Mouse (Mus musculus): ENCODE data around the gene Gjc2.

Gjc2 gene

GRCm38 (mm10) chr11:59182864-59183331 lies at the start of gene Gjc2:
TSS of gene Gjc2 (minus strand) at chr11:59183213.
- ChIA-PET CTCF (interaction anchor here in 3 of 4 experiments (0.8 to 2.9 kb wide), 8 partner anchors 8 to 190 kb away, joined by 3 to 25 read pairs (median 6); no protein-coding TSS in a partner anchor), POLR2A (interaction anchor here in 3 of 4 experiments (1.0 to 1.8 kb wide), 6 partner anchors 8 to 84 kb away, joined by 3 to 8 read pairs (median 5); no protein-coding TSS in a partner anchor)

- ChIA-PET CTCF (interaction anchor here in 3 of 4 experiments (0.6 to 4.0 kb wide), 14 partner anchors 14 to 251 kb away, joined by 3 to 43 read pairs (median 4); partner anchors contain the start of gene Wnt3a (in 1 of the 3)), POLR2A (interaction anchor here in 3 of 4 experiments (0.6 to 1.6 kb wide), 7 partner anchors 8 to 219 kb away, joined by 3 to 7 read pairs (median 4); no protein-coding TSS in a partner anchor)
Observed at GRCm38 (mm10) chr11:59232797-59233196, 49.8 kb upstream of the Gjc2 start.

GRCm38 (mm10) chr11:59230144-59230760 lies 47.2 kb upstream of the Gjc2 start:
- ChIA-PET CTCF (interaction anchor here (0.6 to 4.0 kb wide), 40 partner anchors 9 to 253 kb away, joined by 3 to 44 read pairs (median 4); partner anchors contain the start of genes Wnt3a (in 2 of the 4), Wnt9a (in 2 of the 4) and Mrpl55 (in 1 of the 4)), POLR2A (interaction anchor here in 3 of 4 experiments (0.6 to 1.8 kb wide), 16 partner anchors 8 to 276 kb away, joined by 3 to 8 read pairs (median 3); partner anchors contain the start of genes Hist3h2a (in 1 of the 3), Trim17 (in 1 of the 3) and Wnt3a (in 1 of the 3))

- ChIA-PET CTCF (interaction anchor here in 3 of 4 experiments (0.6 to 0.9 kb wide), 3 partner anchors 9 to 567 kb away, joined by 3 read pairs; no protein-coding TSS in a partner anchor), POLR2A (interaction anchor here in 3 of 4 experiments (0.6 to 12.6 kb wide), 23 partner anchors 9 to 566 kb away, joined by 3 to 233 read pairs (median 5); partner anchors contain the start of genes 2310033P09Rik (in 3 of the 3), Mrpl55 (in 2 of the 3), Iba57 (in 1 of the 3) and Wnt3a (in 1 of the 3))
Observed at GRCm38 (mm10) chr11:59228122-59228953, 45.3 kb upstream of the Gjc2 start, which contains the start of gene Arf1. TSS of gene Arf1 (minus strand) at chr11:59228270.

GRCm38 (mm10) chr11:59227604-59228121 lies 44.6 kb upstream of the Gjc2 start:
- POLR2A ChIA-PET, result interaction anchor here (0.5 to 12.6 kb wide), 25 partner anchors 9 to 566 kb away, joined by 3 to 233 read pairs (median 4); partner anchors contain the start of genes 2310033P09Rik (in 3 of the 4), Mrpl55 (in 2 of the 4), Iba57 (in 1 of the 4) and Wnt3a (in 1 of the 4)
- CTCF ChIA-PET, result interaction anchor here in 2 of 4 experiments (0.6 to 0.9 kb wide), 2 partner anchors 9 to 24 kb away, joined by 3 read pairs; no protein-coding TSS in a partner anchor

GRCm38 (mm10) chr11:59226787-59227603 lies 44.0 kb upstream of the Gjc2 start:
- CTCF ChIA-PET, result interaction anchor here in 2 of 4 experiments (0.6 to 0.9 kb wide), 3 partner anchors 8 to 649 kb away, joined by 3 read pairs; no protein-coding TSS in a partner anchor
- POLR2A ChIA-PET, result interaction anchor here (0.5 to 12.6 kb wide), 29 partner anchors 8 to 567 kb away, joined by 3 to 233 read pairs (median 4); partner anchors contain the start of genes 2310033P09Rik (in 3 of the 4), Iba57 (in 2 of the 4), Mrpl55 (in 2 of the 4) and Wnt3a (in 1 of the 4)

- CTCF ChIA-PET, result interaction anchor here in 1 of 4 experiments (0.6 kb wide), 1 partner anchor 650 kb away, joined by 3 read pairs; no protein-coding TSS in a partner anchor
Observed at GRCm38 (mm10) chr11:59226251-59226650, 43.2 kb upstream of the Gjc2 start.

GRCm38 (mm10) chr11:59225167-59225566 lies 42.2 kb upstream of the Gjc2 start:
- CTCF ChIA-PET, result no interaction called here
- POLR2A ChIA-PET, result interaction anchor here in 3 of 4 experiments (0.5 to 12.6 kb wide), 13 partner anchors 9 to 347 kb away, joined by 3 to 233 read pairs (median 7); partner anchors contain the start of genes 2310033P09Rik (in 2 of the 3), Wnt9a (in 2 of the 3), Iba57 (in 1 of the 3) and Mrpl55 (in 1 of the 3)

More at GRCm38 (mm10) chr11:59226251-59226650, 43.2 kb upstream of the Gjc2 start:
- POLR2A ChIA-PET, result interaction anchor here (0.7 to 12.6 kb wide), 16 partner anchors 8 to 300 kb away, joined by 3 to 233 read pairs (median 4); partner anchors contain the start of genes 2310033P09Rik (in 2 of the 4), Iba57 (in 2 of the 4), Mrpl55 (in 1 of the 4) and Wnt9a (in 1 of the 4)

GRCm38 (mm10) chr11:59224470-59224869 lies 41.5 kb upstream of the Gjc2 start:
- ChIA-PET CTCF (no interaction called here), POLR2A (interaction anchor here in 3 of 4 experiments (0.6 to 12.6 kb wide), 14 partner anchors 8 to 259 kb away, joined by 3 to 233 read pairs (median 4); partner anchors contain the start of genes 2310033P09Rik (in 2 of the 3), Mrpl55 (in 2 of the 3), Iba57 (in 1 of the 3) and Wnt9a (in 1 of the 3))

GRCm38 (mm10) chr11:59224025-59224424 lies 41.0 kb upstream of the Gjc2 start:
- ChIA-PET POLR2A (interaction anchor here in 3 of 4 experiments (0.6 to 12.6 kb wide), 12 partner anchors 8 to 259 kb away, joined by 3 to 233 read pairs (median 4); partner anchors contain the start of genes 2310033P09Rik (in 2 of the 3) and Mrpl55 (in 2 of the 3)), CTCF (no interaction called here)

GRCm38 (mm10) chr11:59222306-59222705 lies 39.3 kb upstream of the Gjc2 start:
- CTCF ChIA-PET, result interaction anchor here in 1 of 4 experiments (0.6 kb wide), 1 partner anchor 22 kb away, joined by 3 read pairs; no protein-coding TSS in a partner anchor

GRCm38 (mm10) chr11:59221604-59222003 lies 38.6 kb upstream of the Gjc2 start:
- ChIA-PET POLR2A (interaction anchor here in 3 of 4 experiments (0.6 to 12.6 kb wide), 20 partner anchors 8 to 317 kb away, joined by 3 to 233 read pairs (median 3); partner anchors contain the start of genes 2310033P09Rik (in 2 of the 3), Mrpl55 (in 2 of the 3), Gjc2 (in 1 of the 3) and Iba57 (in 1 of the 3)), CTCF (interaction anchor here in 2 of 4 experiments (0.5 to 0.6 kb wide), 4 partner anchors 23 to 891 kb away, joined by 3 to 4 read pairs (median 3); partner anchors contain the start of genes Sh3bp5l (in 1 of the 2) and Zfp672 (in 1 of the 2))

More at GRCm38 (mm10) chr11:59222306-59222705, 39.3 kb upstream of the Gjc2 start:
- POLR2A ChIA-PET, result interaction anchor here in 3 of 4 experiments (0.5 to 12.6 kb wide), 20 partner anchors 8 to 314 kb away, joined by 3 to 233 read pairs (median 4); partner anchors contain the start of genes 2310033P09Rik (in 2 of the 3), Mrpl55 (in 2 of the 3), Gjc2 (in 1 of the 3) and Iba57 (in 1 of the 3)

- ChIA-PET POLR2A (interaction anchor here in 3 of 4 experiments (0.5 to 12.6 kb wide), 21 partner anchors 8 to 1423 kb away, joined by 3 to 233 read pairs (median 4); partner anchors contain the start of genes 2310033P09Rik (in 2 of the 3), Iba57 (in 2 of the 3), Mrpl55 (in 2 of the 3) and Arf1 (in 1 of the 3)), CTCF (interaction anchor here (0.5 to 2.2 kb wide), 32 partner anchors 9 to 1198 kb away, joined by 3 to 12 read pairs (median 4); partner anchors contain the start of genes Arf1 (in 1 of the 4), Mrpl55 (in 1 of the 4) and Zfp867 (in 1 of the 4))
Observed at GRCm38 (mm10) chr11:59219064-59219463, 36.1 kb upstream of the Gjc2 start.

- ChIA-PET POLR2A (interaction anchor here in 3 of 4 experiments (0.6 to 12.6 kb wide), 18 partner anchors 8 to 287 kb away, joined by 3 to 233 read pairs (median 4); partner anchors contain the start of genes 2310033P09Rik (in 2 of the 3), Iba57 (in 2 of the 3), Mrpl55 (in 2 of the 3) and Arf1 (in 1 of the 3)), CTCF (interaction anchor here in 3 of 4 experiments (0.5 to 2.2 kb wide), 20 partner anchors 9 to 254 kb away, joined by 3 to 12 read pairs (median 4); partner anchors contain the start of genes Arf1 (in 1 of the 3) and Zfp867 (in 1 of the 3))
Observed at GRCm38 (mm10) chr11:59218389-59218998, 35.5 kb upstream of the Gjc2 start.

All from embryonic stem cell, embryonic (primary cell).